Mouse (Mus musculus): ENCODE data around the gene Pptc7.

GRCm38 (mm10) chr5:122354492-122355067 is 70.4 kb downstream of the Pptc7 start:
- TF ChIP-seq POLR2A (IDR thresholded peaks at IDR 0.05; ENCODE audit: extremely low read depth, insufficient read depth, low read length) (no peak), CTCF (IDR thresholded peaks at IDR 0.05; ENCODE audit: extremely low read depth, insufficient read depth, low read length) (no peak)

Measured in cortical plate, adult 2 months (tissue).